Mouse (Mus musculus): ENCODE results near the gene Gm28919. TPM values are rescaled to one million over a fixed set of nuclear protein-coding genes. Genes with fewer than 3 reads are reported as not detected.
"Not testable (repeated sequence)": the region's sequence is repeated elsewhere in the genome, so short reads cannot be mapped to it uniquely, and the experiment has no call there.

The Gm28919 gene
- not detected in 2 replicates for polyA plus RNA-seq (2016; fragmentation: Nextera tagmentation; extraction: Ambion mirVana)

GRCm38 (mm10) chrY:6583246-6583645 lies at the start of gene Gm28919:
Gene Gm28919 (plus strand): TSS chrY:6583546.
- 82% methylated on average over 5 of the region's 7 CpGs for WGBS
- not testable (repeated sequence) for DNase-seq (ENCODE audit: extremely low spot score, low spot score); H3K4me1 ChIP-seq; H3K27ac ChIP-seq; H3K36me3 ChIP-seq (replicated peaks); H3K4me3 ChIP-seq; H3K27me3 ChIP-seq (ENCODE audit: poor library complexity, severe bottlenecking); H3K9me3 ChIP-seq

Other genes starting within 250 kb of the Gm28919 start
- gene Gm21719, start 99.3 kb downstream of the Gm28919 start, polyA plus RNA-seq (2016; fragmentation: Nextera tagmentation; extraction: Ambion mirVana), result not detected in 2 replicates

Data from forebrain, embryonic 10.5 days (tissue).